Mouse (Mus musculus) hindbrain, embryonic 13.5 days (tissue): ENCODE data around the gene Hdgfl2. TPM values are rescaled to one million over a fixed set of nuclear protein-coding genes. Genes with fewer than 3 reads are reported as not detected.
"Not testable (repeated sequence)": the region's sequence is repeated elsewhere in the genome, so short reads cannot be mapped to it uniquely, and the experiment has no call there.

Source experiments
- ATAC-seq: fragments of 200-750 bp; cut with Nextera tagmentation; 2 replicates; pipeline ENCODE4 v1.8.0; 2017; ENCODE audit warnings: moderate TSS enrichment; ENCODE audit not compliant: low FRiP score
- H3K27ac ChIP-seq: fragments of 300-500 bp; sonication (generic); 2 replicates; pipeline ENCODE4 v1.5.1; 2015; ENCODE audit warnings: inconsistent platforms, mild to moderate bottlenecking, moderate library complexity
- H3K27me3 ChIP-seq: fragments of 300-500 bp; sonication (generic); 2 replicates; pipeline ENCODE4 v1.6.1; 2015; ENCODE audit warnings: mild to moderate bottlenecking, inconsistent platforms
- H3K36me3 ChIP-seq: fragments of 300-500 bp; sonication (generic); 2 replicates; pipeline ENCODE4 v1.6.1; 2015; ENCODE audit warnings: mild to moderate bottlenecking, inconsistent platforms
- H3K4me1 ChIP-seq: fragments of 300-500 bp; sonication (generic); replicated peaks from 2 replicates; pipeline ENCODE4 v1.6.1; 2015; ENCODE audit warnings: inconsistent platforms
- H3K4me2 ChIP-seq: fragments of 300-500 bp; sonication (generic); 2 replicates; pipeline ENCODE4 v1.6.1; 2015; ENCODE audit warnings: inconsistent platforms, mild to moderate bottlenecking, moderate library complexity
- H3K4me3 ChIP-seq: fragments of 300-500 bp; sonication (generic); 2 replicates; pipeline ENCODE4 v1.5.1; 2015; ENCODE audit warnings: mild to moderate bottlenecking, inconsistent platforms
- H3K9ac ChIP-seq: fragments of 300-500 bp; sonication (generic); 2 replicates; pipeline ENCODE4 v1.6.1; 2015; ENCODE audit warnings: mild to moderate bottlenecking, inconsistent platforms
- H3K9me3 ChIP-seq: fragments of 300-500 bp; sonication (generic); 2 replicates; pipeline ENCODE4 v1.6.1; 2016; ENCODE audit warnings: inconsistent platforms
- WGBS: fragments of 180-500 bp; shearing (Covaris S2); methylation state at CpG from one replicate; pipeline ENCODE4 v1.1.7; 2015; 5-methylcytosine and 5-hydroxymethylcytosine counted together
- polyA plus RNA-seq: library from polyadenylated mRNA; unstranded; fragments of >200 nt; fragmentation: Nextera tagmentation; extraction: Ambion mirVana; gene quantifications from 2 replicates; pipeline ENCODE4 v1.2.1, GENCODE M21; 2015

Gene Hdgfl2
- polyA plus RNA-seq, 1 experiment from 2014 or later, result 150 TPM

- WGBS, result 93% methylated on average over 15 of the region's 15 CpGs
- Histone ChIP-seq H3K9ac (no peak overlapping the region), H3K36me3 (peaks cover 86% of the 10 kb centered on the region), H3K9me3 (no peaks in the 10 kb centered on the region), H3K27ac (no peak overlapping the region), H3K4me2 (no peak overlapping the region), H3K4me3 (no peak overlapping the region), H3K4me1 (no peaks in the 10 kb centered on the region), H3K27me3 (no peaks in the 10 kb centered on the region)
- ATAC-seq, result no peak
Measured at GRCm38 (mm10) chr17:56098711-56099572, 19.5 kb downstream of the Hdgfl2 start.

GRCm38 (mm10) chr17:56100811-56101210 lies 21.4 kb downstream of the Hdgfl2 start:
- Histone ChIP-seq H3K9me3 (no peaks in the 10 kb centered on the region), H3K4me1 (no peaks in the 10 kb centered on the region), H3K36me3 (peaks cover 83% of the 10 kb centered on the region), H3K27ac (no peak overlapping the region), H3K4me2 (no peak overlapping the region), H3K27me3 (no peaks in the 10 kb centered on the region), H3K9ac (no peak overlapping the region), H3K4me3 (no peak overlapping the region)
- no peak for ATAC-seq
- 94% methylated on average over 3 of the region's 3 CpGs for WGBS

- H3K9ac ChIP-seq, result no peak overlapping the region
- H3K9me3 ChIP-seq, result no peaks in the 10 kb centered on the region
- H3K36me3 ChIP-seq, result peaks cover 70% of the 10 kb centered on the region
- no peak overlapping the region for H3K27ac ChIP-seq
- 0 out of 2 replicates have a peak, but pooled peaks have one; percentile 13 for ATAC-seq
- H3K4me2 ChIP-seq, result no peak overlapping the region
- 93% methylated on average over 5 of the region's 5 CpGs for WGBS
- H3K27me3 ChIP-seq, result no peaks in the 10 kb centered on the region
- no peaks in the 10 kb centered on the region for H3K4me1 ChIP-seq
- no peak overlapping the region for H3K4me3 ChIP-seq
Measured at GRCm38 (mm10) chr17:56102158-56102557, 22.7 kb downstream of the Hdgfl2 start.

GRCm38 (mm10) chr17:56102927-56103326 lies 23.5 kb downstream of the Hdgfl2 start:
- H3K27ac ChIP-seq, result no peak overlapping the region
- no peaks in the 10 kb centered on the region for H3K9me3 ChIP-seq
- 89% methylated on average over 9 of the region's 9 CpGs for WGBS
- H3K4me1 ChIP-seq, result no peaks in the 10 kb centered on the region
- H3K9ac ChIP-seq, result no peak overlapping the region
- ATAC-seq, result no peak
- H3K4me3 ChIP-seq, result no peak overlapping the region
- no peaks in the 10 kb centered on the region for H3K27me3 ChIP-seq
- H3K4me2 ChIP-seq, result no peak overlapping the region
- H3K36me3 ChIP-seq, result peaks cover 67% of the 10 kb centered on the region

GRCm38 (mm10) chr17:56103465-56104285 lies 24.2 kb downstream of the Hdgfl2 start:
- no peak for ATAC-seq

GRCm38 (mm10) chr17:56104821-56105220 lies 25.4 kb downstream of the Hdgfl2 start:
- H3K9ac ChIP-seq, H3K4me2 ChIP-seq: not testable (repeated sequence)
- 93% methylated on average over 3 of the region's 5 CpGs for WGBS

More at GRCm38 (mm10) chr17:56103465-56104285, 24.2 kb downstream of the Hdgfl2 start:
- H3K9ac ChIP-seq, result no peak overlapping the region
- H3K4me1 ChIP-seq, result no peaks in the 10 kb centered on the region
- no peak overlapping the region for H3K4me3 ChIP-seq
- 91% methylated on average over 8 of the region's 8 CpGs for WGBS
- H3K27me3 ChIP-seq, result no peaks in the 10 kb centered on the region
- no peak overlapping the region for H3K27ac ChIP-seq
- H3K4me2 ChIP-seq, result no peak overlapping the region
- H3K9me3 ChIP-seq, result no peaks in the 10 kb centered on the region
- peaks cover 61% of the 10 kb centered on the region for H3K36me3 ChIP-seq

GRCm38 (mm10) chr17:56106436-56106835 lies 27.0 kb downstream of the Hdgfl2 start:
- H3K4me3 ChIP-seq, H3K27me3 ChIP-seq, H3K27ac ChIP-seq, ATAC-seq, H3K9me3 ChIP-seq, H3K4me1 ChIP-seq, H3K4me2 ChIP-seq, H3K9ac ChIP-seq: not testable (repeated sequence)
- WGBS, result 93% methylated on average over 4 of the region's 4 CpGs
- H3K36me3 ChIP-seq, result peaks cover 36% of the 10 kb centered on the region

More at GRCm38 (mm10) chr17:56104821-56105220, 25.4 kb downstream of the Hdgfl2 start:
- H3K9me3 ChIP-seq, H3K4me3 ChIP-seq, H3K4me1 ChIP-seq, H3K27me3 ChIP-seq, ATAC-seq, H3K27ac ChIP-seq: not testable (repeated sequence)
- peaks cover 52% of the 10 kb centered on the region for H3K36me3 ChIP-seq

- Histone ChIP-seq H3K9me3 (no peaks in the 10 kb centered on the region), H3K4me3 (no peak overlapping the region), H3K36me3 (peaks cover 30% of the 10 kb centered on the region), H3K4me1 (peaks cover 7% of the 10 kb centered on the region; the same call in 1 of the 2 replicates), H3K27me3 (no peaks in the 10 kb centered on the region), H3K9ac (no peak overlapping the region), H3K4me2 (no peak overlapping the region), H3K27ac (no peak overlapping the region)
- 81% methylated on average over 4 of the region's 4 CpGs for WGBS
- no peak for ATAC-seq
Measured at GRCm38 (mm10) chr17:56106981-56107380, 27.5 kb downstream of the Hdgfl2 start.

DNA sequence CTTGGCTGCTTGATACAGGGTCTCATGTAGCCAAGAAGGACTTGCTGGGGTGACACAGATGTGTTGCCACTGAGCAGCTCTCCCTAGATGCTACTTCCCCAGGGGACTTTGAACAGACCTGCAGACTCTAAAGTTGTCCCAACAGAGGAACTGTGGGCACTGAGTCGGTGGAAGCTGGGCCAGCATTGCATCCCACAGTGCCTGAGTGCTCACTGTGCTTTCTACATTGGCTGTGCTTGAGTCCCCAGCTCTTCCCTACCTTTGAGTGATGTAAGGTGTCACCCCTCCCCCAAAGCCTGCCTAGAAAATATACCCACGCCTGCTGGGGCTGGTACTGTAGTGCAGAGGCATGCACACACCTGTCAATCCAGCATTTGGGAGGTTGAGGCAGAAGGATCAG lies 28.3 kb downstream of the Hdgfl2 start:
- peaks cover 9% of the 10 kb centered on the region for H3K4me1 ChIP-seq
- H3K4me2 ChIP-seq, result no peak overlapping the region
- no peak overlapping the region for H3K27ac ChIP-seq
- peaks cover 23% of the 10 kb centered on the region for H3K36me3 ChIP-seq
- H3K27me3 ChIP-seq, result no peaks in the 10 kb centered on the region
- H3K9me3 ChIP-seq, result no peaks in the 10 kb centered on the region
- no peak for ATAC-seq
- H3K9ac ChIP-seq, result no peak overlapping the region
- WGBS, result 87% methylated on average over 2 of the region's 2 CpGs
- no peak overlapping the region for H3K4me3 ChIP-seq

DNA sequence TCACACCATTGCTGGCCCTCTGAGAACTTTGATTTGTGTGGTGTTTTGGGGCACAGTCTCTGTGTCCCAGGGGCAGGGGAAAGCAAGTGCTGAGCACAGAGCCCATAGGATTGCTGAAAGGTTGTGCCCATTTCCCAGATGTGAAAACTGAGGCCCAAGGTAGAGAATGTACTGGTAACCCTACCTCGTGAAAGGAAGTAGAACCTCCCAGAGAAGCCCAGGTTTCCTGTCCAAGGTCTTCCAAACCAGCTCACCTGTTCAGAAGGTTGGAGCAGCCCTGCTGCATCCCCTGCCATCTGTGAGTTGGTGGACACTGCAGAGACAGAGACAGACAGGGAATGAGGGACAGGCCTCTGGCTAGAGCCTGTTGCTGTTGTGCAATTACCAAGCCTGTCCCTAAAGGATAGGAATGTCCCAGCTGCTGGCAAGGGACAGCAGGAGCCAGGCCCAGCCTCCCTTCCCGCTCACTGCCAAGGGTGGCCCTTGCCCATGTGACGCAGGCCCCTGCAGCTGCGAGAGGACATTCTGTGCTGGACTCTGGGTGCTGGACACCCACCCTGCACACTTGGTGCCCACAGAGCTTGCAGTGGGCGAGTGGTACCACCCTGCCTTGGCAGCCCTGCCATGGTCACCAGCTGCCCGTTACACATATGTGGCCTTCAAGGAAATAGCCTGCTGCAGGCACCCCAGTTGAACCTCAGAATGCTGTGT lies 29.1 kb downstream of the Hdgfl2 start:
- Histone ChIP-seq H3K27me3 (no peaks in the 10 kb centered on the region), H3K9ac (no peak overlapping the region), H3K9me3 (no peaks in the 10 kb centered on the region), H3K36me3 (peaks cover 15% of the 10 kb centered on the region), H3K4me2 (no peak overlapping the region), H3K4me3 (no peak overlapping the region), H3K4me1 (peaks cover 13% of the 10 kb centered on the region), H3K27ac (no peak overlapping the region)
- no peak for ATAC-seq
- WGBS, result 78% methylated on average over 6 of the region's 6 CpGs

- no peaks in the 10 kb centered on the region for H3K9me3 ChIP-seq
- no peak within 1 kb of the TSS for H3K4me2 ChIP-seq
- H3K27me3 ChIP-seq, result no peaks in the 10 kb centered on the region
- H3K36me3 ChIP-seq, result peaks cover 9% of the 10 kb centered on the region
- no peak for ATAC-seq
- no peak within 1 kb of the TSS for H3K9ac ChIP-seq
- H3K4me3 ChIP-seq, result no peak within 1 kb of the TSS
- H3K4me1 ChIP-seq, result peaks cover 13% of the 10 kb centered on the region
- H3K27ac ChIP-seq, result 0 out of 2 replicates have a peak within 1 kb of the TSS, but pooled peaks have one; percentile 3
- 63% methylated on average over 10 of the region's 10 CpGs for WGBS
Measured at GRCm38 (mm10) chr17:56109219-56110051, 30.0 kb downstream of the Hdgfl2 start, which contains the start of gene Plin4. Plin4 (minus strand) TSS chr17:56109803.
